Mouse (Mus musculus): ENCODE data around the gene Atg5. TPM values are rescaled to one million over a fixed set of nuclear protein-coding genes. Genes with fewer than 3 reads are reported as not detected.
A peak's percentile ranks its signal among the peaks of the same experiment; 100 is the strongest.

Gene Atg5
- total and polyA plus RNA-seq, 2 experiments from 2014 or later, result 27.7 to 50.3 TPM

GRCm38 (mm10) chr10:44266561-44266960 lies 1.6 kb upstream of the Atg5 start:
- H3K27ac ChIP-seq (ENCODE audit: low read depth, low read length), result no peak overlapping the region
- DNase-seq (no peak), ATAC-seq (no peak)
- no peak overlapping the region for H3K9ac ChIP-seq
- no peaks in the 10 kb centered on the region for H3K27me3 ChIP-seq (ENCODE audit: insufficient read depth, low read length)
- no peak for TF ChIP-seq CTCF (IDR thresholded peaks at IDR 0.05; ENCODE audit: low read depth)
- no peaks in the 10 kb centered on the region for H3K36me3 ChIP-seq (ENCODE audit: insufficient read depth)
- no peak overlapping the region for H3K4me3 ChIP-seq (ENCODE audit: low read depth, low read length)
- no peaks in the 10 kb centered on the region for H3K9me3 ChIP-seq (ENCODE audit: low read length)
- H3K4me1 ChIP-seq (ENCODE audit: insufficient read depth), result peaks cover 9% of the 10 kb centered on the region
- H3K4me2 ChIP-seq (ENCODE audit: low read depth), result no peak overlapping the region

GRCm38 (mm10) chr10:44267426-44268142 lies 574 bp upstream of the Atg5 start:
- H3K4me1 ChIP-seq (ENCODE audit: insufficient read depth), result peaks cover 9% of the 10 kb centered on the region
- peak overlapping the region; percentile 99 for H3K4me3 ChIP-seq (ENCODE audit: low read depth, low read length)
- H3K27ac ChIP-seq (ENCODE audit: low read depth, low read length), result peak overlapping the region; percentile 75
- TF ChIP-seq CTCF (IDR thresholded peaks at IDR 0.05; ENCODE audit: low read depth), result no peak
- H3K4me2 ChIP-seq (ENCODE audit: low read depth), result peak overlapping the region; percentile 78
- H3K27me3 ChIP-seq (ENCODE audit: insufficient read depth, low read length), result no peaks in the 10 kb centered on the region
- H3K36me3 ChIP-seq (ENCODE audit: insufficient read depth), result no peaks in the 10 kb centered on the region
- H3K9me3 ChIP-seq (ENCODE audit: low read length), result no peaks in the 10 kb centered on the region
- H3K9ac ChIP-seq, result peak overlapping the region; percentile 80
- DNase-seq, result peak; percentile 2
- 6% methylated on average over 11 of the region's 11 CpGs for WGBS
- peak; percentile 6 for ATAC-seq

- TF ChIP-seq CTCF (IDR thresholded peaks at IDR 0.05; ENCODE audit: low read depth), result no peak
- Histone ChIP-seq H3K4me1 (ENCODE audit: insufficient read depth) (peaks cover 9% of the 10 kb centered on the region), H3K9ac (0 out of 2 replicates have a peak overlapping the region, but pooled peaks have one; percentile 80), H3K27ac (ENCODE audit: low read depth, low read length) (no peak overlapping the region), H3K9me3 (ENCODE audit: low read length) (no peaks in the 10 kb centered on the region), H3K4me2 (ENCODE audit: low read depth) (peak overlapping the region; percentile 78), H3K36me3 (ENCODE audit: insufficient read depth) (no peaks in the 10 kb centered on the region), H3K27me3 (ENCODE audit: insufficient read depth, low read length) (no peaks in the 10 kb centered on the region), H3K4me3 (ENCODE audit: low read depth, low read length) (peak overlapping the region; percentile 99)
- no peak for ATAC-seq
- no peak for DNase-seq
- WGBS, result 59% methylated on average over 2 of the region's 2 CpGs
Observed at GRCm38 (mm10) chr10:44269211-44269610, 1.1 kb downstream of the Atg5 start.

GRCm38 (mm10) chr10:44282323-44282722 lies 14.2 kb downstream of the Atg5 start:
- no peak for TF ChIP-seq CTCF (IDR thresholded peaks at IDR 0.05; ENCODE audit: low read depth)
- ATAC-seq (no peak), DNase-seq (no peak)
- 81% methylated on average over 1 of the region's 1 CpGs for WGBS
- H3K36me3 ChIP-seq (ENCODE audit: insufficient read depth), result peaks cover 8% of the 10 kb centered on the region
- H3K4me3 ChIP-seq (ENCODE audit: low read depth, low read length), result no peak overlapping the region
- no peaks in the 10 kb centered on the region for H3K27me3 ChIP-seq (ENCODE audit: insufficient read depth, low read length)
- no peak overlapping the region for H3K27ac ChIP-seq (ENCODE audit: low read depth, low read length)
- no peak overlapping the region for H3K9ac ChIP-seq
- H3K4me2 ChIP-seq (ENCODE audit: low read depth), result no peak overlapping the region
- no peaks in the 10 kb centered on the region for H3K4me1 ChIP-seq (ENCODE audit: insufficient read depth)
- no peaks in the 10 kb centered on the region for H3K9me3 ChIP-seq (ENCODE audit: low read length)

GRCm38 (mm10) chr10:44285106-44285505 lies 16.9 kb downstream of the Atg5 start:
- H3K4me2 ChIP-seq (ENCODE audit: low read depth), result no peak overlapping the region
- ATAC-seq (no peak), DNase-seq (no peak)
- no peak overlapping the region for H3K27ac ChIP-seq (ENCODE audit: low read depth, low read length)
- WGBS, result 56% methylated on average over 1 of the region's 1 CpGs
- no peak overlapping the region for H3K9ac ChIP-seq
- no peak for TF ChIP-seq CTCF (IDR thresholded peaks at IDR 0.05; ENCODE audit: low read depth)
- H3K4me1 ChIP-seq (ENCODE audit: insufficient read depth), result no peaks in the 10 kb centered on the region
- H3K4me3 ChIP-seq (ENCODE audit: low read depth, low read length), result no peak overlapping the region
- no peaks in the 10 kb centered on the region for H3K9me3 ChIP-seq (ENCODE audit: low read length)
- no peaks in the 10 kb centered on the region for H3K27me3 ChIP-seq (ENCODE audit: insufficient read depth, low read length)
- peaks cover 22% of the 10 kb centered on the region for H3K36me3 ChIP-seq (ENCODE audit: insufficient read depth)

GRCm38 (mm10) chr10:44285935-44286334 lies 17.8 kb downstream of the Atg5 start:
- DNase-seq (no peak), ATAC-seq (no peak)
- H3K4me3 ChIP-seq (ENCODE audit: low read depth, low read length), result no peak overlapping the region
- no peak overlapping the region for H3K4me2 ChIP-seq (ENCODE audit: low read depth)
- TF ChIP-seq CTCF (IDR thresholded peaks at IDR 0.05; ENCODE audit: low read depth), result no peak
- H3K9ac ChIP-seq, result no peak overlapping the region
- H3K27ac ChIP-seq (ENCODE audit: low read depth, low read length), result no peak overlapping the region
- 84% methylated on average over 4 of the region's 4 CpGs for WGBS
- H3K9me3 ChIP-seq (ENCODE audit: low read length), result no peaks in the 10 kb centered on the region
- no peaks in the 10 kb centered on the region for H3K4me1 ChIP-seq (ENCODE audit: insufficient read depth)
- peaks cover 25% of the 10 kb centered on the region for H3K36me3 ChIP-seq (ENCODE audit: insufficient read depth)
- no peaks in the 10 kb centered on the region for H3K27me3 ChIP-seq (ENCODE audit: insufficient read depth, low read length)

- Histone ChIP-seq H3K9ac (no peak overlapping the region), H3K27ac (ENCODE audit: low read depth, low read length) (no peak overlapping the region), H3K27me3 (ENCODE audit: insufficient read depth, low read length) (no peaks in the 10 kb centered on the region), H3K4me3 (ENCODE audit: low read depth, low read length) (no peak overlapping the region), H3K36me3 (ENCODE audit: insufficient read depth) (peaks cover 25% of the 10 kb centered on the region), H3K9me3 (ENCODE audit: low read length) (no peaks in the 10 kb centered on the region), H3K4me2 (ENCODE audit: low read depth) (no peak overlapping the region), H3K4me1 (ENCODE audit: insufficient read depth) (no peaks in the 10 kb centered on the region)
- TF ChIP-seq CTCF (IDR thresholded peaks at IDR 0.05; ENCODE audit: low read depth), result no peak
- ATAC-seq (no peak), DNase-seq (no peak)
- 96% methylated on average over 2 of the region's 2 CpGs for WGBS
Observed at GRCm38 (mm10) chr10:44290876-44291275, 22.7 kb downstream of the Atg5 start.

Measured in forebrain, postnatal 0 days (tissue).